Mouse (Mus musculus) spleen, embryonic (tissue): ENCODE measurements at regions not wholly inside any gene's neighbourhood (a gene's known extent, or its start where the extent isn't known, plus 50 kb on each side); places are given as distances from the start of the nearest gene placed in this dataset.

Experiments used
- CTCF ChIA-PET: fragments of 350-600 bp; sonication (Branson Sonifier 250); formaldehyde crosslinking; loops from one replicate; lab custom pipeline; 2022; lab: Charles Lee

GRCm38 (mm10) chr13:46350075-46350747, 68.0 kb upstream of the Rbm24 start:
- CTCF ChIA-PET, result no interaction called here

- CTCF ChIA-PET, result interaction anchor here (0.6 kb wide), 1 partner anchor 20 kb away, joined by 3 read pairs; no protein-coding TSS in a partner anchor
Measured at GRCm38 (mm10) chr13:46355306-46355705, 62.9 kb upstream of the Rbm24 start.

- CTCF ChIA-PET, result interaction anchor here (0.6 kb wide), 1 partner anchor 21 kb away, joined by 3 read pairs; no protein-coding TSS in a partner anchor
Measured at GRCm38 (mm10) chr13:46355975-46356374, 62.3 kb upstream of the Rbm24 start.

- CTCF ChIA-PET, result no interaction called here
Measured at GRCm38 (mm10) chr13:46357037-46357436, 61.2 kb upstream of the Rbm24 start.

GRCm38 (mm10) chr13:46360495-46361120, 57.6 kb upstream of the Rbm24 start:
- CTCF ChIA-PET, result interaction anchor here (0.6 kb wide), 1 partner anchor 262 kb away, joined by 5 read pairs; no protein-coding TSS in a partner anchor

- CTCF ChIA-PET, result no interaction called here
Measured at GRCm38 (mm10) chr13:46363456-46364201, 54.6 kb upstream of the Rbm24 start.

- CTCF ChIA-PET, result interaction anchor here (0.6 kb wide), 1 partner anchor 1200 kb away, joined by 3 read pairs; no protein-coding TSS in a partner anchor
Measured at GRCm38 (mm10) chr13:46364202-46364912, 53.9 kb upstream of the Rbm24 start.

GRCm38 (mm10) chr13:46365292-46365691, 52.9 kb upstream of the Rbm24 start:
- CTCF ChIA-PET, result interaction anchor here (0.6 kb wide), 1 partner anchor 1199 kb away, joined by 3 read pairs; no protein-coding TSS in a partner anchor
